Mouse (Mus musculus): Measurements from ENCODE around the gene Nup210l.

Gene Nup210l

GRCm38 (mm10) chr3:90255784-90256353, 151.9 kb downstream of the Nup210l start:
- no peak for DNase-seq (ENCODE audit: low read depth, low spot score)

GRCm38 (mm10) chr3:90256731-90257530, 153.0 kb downstream of the Nup210l start:
- DNase-seq (ENCODE audit: low read depth, low spot score), result no peak

- DNase-seq (ENCODE audit: low read depth, low spot score), result no peak
Measured at GRCm38 (mm10) chr3:90258521-90258920, 154.6 kb downstream of the Nup210l start.
